Mouse (Mus musculus) activated CD4-positive, CD25-positive, alpha-beta regulatory T cell, adult 4 months (primary cell): ENCODE results near the gene Wdr31. TPM values are rescaled to one million over a fixed set of nuclear protein-coding genes. Genes with fewer than 3 reads are reported as not detected.

Experiments used
- ATAC-seq: one replicate; pipeline ENCODE4 v1.8.0; 2017
- polyA plus RNA-seq, 2 experiments: library from polyadenylated mRNA; unstranded; fragments of 100-300 nt; shearing (Covaris generic); gene quantifications; one replicate each; pipeline ENCODE4 v1.2.1; 2017

The Wdr31 gene
- polyA plus RNA-seq, 2 experiments from 2014 or later: 0.33 TPM; not detected in 1

DNA sequence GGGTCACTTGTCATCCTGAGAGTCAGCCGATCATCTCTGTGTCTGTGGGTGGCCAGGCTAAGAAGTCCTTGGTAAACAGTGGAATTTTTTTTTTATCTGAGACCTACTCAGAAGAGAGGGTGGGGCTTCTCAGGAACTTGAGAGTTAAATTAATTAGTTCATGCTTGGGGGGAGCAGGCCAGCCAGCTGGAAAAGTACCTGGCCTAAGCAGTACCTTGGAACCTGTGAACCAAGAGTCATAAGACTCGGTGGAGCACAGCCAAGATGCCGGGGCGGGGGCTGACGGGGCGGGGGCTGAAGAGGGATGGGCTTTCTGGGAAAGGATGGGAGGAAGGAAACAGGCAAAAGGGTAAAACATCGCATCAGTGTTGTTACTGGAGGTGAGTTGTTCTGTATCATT is 32.8 kb downstream of the Wdr31 start:
- ATAC-seq: no peak

DNA sequence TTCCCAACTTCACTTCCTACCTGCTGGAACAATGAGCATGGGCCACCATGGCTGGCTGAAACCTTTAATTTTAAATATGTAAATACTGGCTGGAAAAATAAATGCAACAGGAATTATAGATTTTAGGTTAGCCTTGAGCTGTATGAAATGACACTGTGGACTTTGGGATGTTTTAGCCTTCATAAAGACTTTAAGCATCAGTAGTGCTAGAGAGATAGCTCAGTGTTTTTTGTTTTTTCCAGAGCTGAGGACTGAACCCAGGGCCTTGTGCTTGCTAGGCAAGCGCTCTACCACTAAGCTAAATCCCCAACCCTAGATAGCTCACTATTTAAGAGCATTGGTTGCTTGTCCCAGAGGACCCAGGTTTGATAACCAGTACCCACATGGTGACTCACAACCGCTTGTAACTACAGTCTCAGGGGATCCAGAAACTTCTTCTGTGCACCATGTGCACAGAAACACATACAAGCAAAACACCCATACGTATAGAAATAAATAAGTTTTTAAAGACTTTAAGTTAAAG is 33.4 kb downstream of the Wdr31 start:
- no peak for ATAC-seq

DNA sequence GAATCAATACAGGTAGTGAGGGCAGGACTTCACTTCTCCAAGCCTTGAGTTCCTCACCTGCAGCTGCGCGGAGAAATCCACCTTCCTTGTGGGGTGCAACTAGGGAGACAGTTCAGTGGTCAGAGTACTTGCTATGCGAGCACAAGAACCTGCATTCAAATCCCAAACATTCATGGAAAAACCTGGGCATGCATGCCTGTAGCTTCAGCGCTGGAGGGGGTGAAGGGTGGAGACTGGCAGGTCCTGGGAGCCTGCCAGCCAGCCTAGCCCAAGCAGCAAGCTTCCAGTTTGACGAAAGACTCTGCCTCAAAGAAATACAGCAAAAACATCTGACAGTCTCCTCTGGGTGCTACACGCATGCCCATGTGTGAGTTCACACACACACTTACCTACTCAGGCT is 35.6 kb downstream of the Wdr31 start, which contains the start of gene Rnf183:
Gene Rnf183, minus strand, starts transcription at position 172 of the 400 bp plus-strand sequence.
- no peak for ATAC-seq

DNA sequence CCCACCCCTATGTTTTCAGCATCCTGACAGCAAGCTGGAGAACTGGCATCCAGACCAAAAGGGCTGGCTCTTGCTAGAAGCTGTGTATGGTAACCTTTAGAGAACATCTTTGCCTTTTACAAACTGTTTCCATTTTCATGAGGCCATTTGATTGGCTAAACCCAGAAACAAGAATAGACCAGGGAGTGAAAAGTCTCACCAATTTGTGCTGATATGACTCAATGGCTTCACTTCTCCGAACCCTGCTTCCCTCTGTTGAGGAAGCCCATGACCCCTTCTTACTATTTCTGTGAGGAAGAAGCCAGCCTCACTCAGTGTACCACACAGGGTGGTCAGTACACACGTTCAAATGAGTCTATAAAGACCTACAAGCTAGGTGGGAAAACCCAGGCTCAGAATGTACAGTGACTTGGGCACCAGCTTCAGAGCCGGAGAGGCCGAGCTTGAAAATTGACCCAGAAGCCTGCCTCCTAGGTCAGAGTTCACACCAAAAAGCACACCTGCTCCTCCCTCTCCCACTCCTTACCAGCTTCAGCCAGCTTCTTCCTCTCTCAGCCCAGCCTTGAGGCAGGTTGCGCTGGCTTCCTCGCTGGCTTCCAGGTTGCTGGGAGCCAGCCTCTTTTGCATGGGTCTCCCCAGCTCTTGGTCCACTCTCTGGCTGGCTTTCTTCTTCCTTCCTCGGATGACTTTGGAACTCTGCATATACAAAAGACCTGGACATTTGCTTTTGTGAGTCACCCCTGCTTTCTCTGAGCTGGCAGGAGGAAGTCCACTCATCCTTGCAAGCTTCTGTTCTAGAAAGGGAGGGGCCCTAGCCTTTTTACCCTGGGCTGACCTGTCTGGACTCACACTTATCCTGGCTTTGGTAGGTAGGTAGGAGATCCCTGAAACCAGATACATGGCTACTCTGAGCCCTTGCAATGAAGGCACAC is 36.5 kb downstream of the Wdr31 start:
- no peak for ATAC-seq

DNA sequence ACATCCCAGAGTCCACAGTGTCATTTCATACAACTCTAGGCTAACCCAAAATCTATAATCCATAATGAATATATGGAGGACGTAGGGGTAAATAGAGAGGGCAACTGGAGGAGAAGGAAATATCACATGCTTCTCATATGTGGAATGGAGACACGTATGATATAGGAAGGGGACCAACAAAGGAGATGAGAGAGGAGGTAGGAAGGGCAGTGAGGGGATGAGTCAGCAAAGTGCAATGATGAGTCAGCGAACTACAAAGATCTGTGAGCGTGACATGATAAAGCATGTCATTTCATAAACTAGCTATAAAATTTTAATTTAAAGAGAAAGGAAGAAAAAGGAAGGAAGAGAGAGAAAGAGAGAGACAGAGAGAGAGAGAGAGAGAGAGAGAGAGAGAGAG is 39.2 kb downstream of the Wdr31 start:
- ATAC-seq: no peak

DNA sequence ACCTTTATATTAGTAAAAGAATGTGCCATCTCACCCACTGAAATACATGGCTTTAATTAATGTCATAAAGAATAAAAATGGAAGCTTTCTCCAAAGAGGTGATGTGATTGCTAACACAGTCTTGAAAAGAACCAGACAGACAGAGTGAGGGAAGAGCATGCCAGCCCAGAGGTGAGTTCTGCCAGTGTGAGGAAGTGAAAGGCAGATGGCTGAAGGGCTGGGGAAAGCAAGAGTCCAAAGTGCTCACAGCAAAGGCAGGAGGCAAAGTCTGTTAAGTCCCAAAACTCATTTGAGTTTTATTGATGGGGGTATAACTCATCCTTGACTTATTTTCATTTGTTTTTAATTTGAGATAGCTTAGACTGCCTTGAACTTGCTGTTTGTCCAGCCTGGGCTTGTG is 40.0 kb downstream of the Wdr31 start:
- ATAC-seq: no peak

DNA sequence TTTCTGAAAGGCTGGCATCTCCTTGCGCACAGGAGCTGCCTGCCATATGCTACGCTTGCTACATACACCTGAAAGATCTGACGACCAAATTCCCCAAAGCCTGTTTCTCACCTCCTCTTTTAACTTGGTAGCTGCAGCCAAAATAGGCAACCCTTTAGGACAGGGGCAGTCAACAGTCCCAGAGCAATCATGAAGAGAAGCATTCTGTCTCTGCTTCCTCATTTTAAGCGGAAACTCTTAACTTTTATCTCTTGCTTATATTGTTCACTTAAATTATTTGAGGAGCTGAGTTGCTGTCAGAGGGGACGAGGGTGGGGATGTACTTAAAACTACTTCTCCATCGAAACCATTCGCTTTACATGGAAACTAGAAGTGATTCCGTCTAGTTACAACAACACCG is 41.1 kb downstream of the Wdr31 start:
- no peak for ATAC-seq

DNA sequence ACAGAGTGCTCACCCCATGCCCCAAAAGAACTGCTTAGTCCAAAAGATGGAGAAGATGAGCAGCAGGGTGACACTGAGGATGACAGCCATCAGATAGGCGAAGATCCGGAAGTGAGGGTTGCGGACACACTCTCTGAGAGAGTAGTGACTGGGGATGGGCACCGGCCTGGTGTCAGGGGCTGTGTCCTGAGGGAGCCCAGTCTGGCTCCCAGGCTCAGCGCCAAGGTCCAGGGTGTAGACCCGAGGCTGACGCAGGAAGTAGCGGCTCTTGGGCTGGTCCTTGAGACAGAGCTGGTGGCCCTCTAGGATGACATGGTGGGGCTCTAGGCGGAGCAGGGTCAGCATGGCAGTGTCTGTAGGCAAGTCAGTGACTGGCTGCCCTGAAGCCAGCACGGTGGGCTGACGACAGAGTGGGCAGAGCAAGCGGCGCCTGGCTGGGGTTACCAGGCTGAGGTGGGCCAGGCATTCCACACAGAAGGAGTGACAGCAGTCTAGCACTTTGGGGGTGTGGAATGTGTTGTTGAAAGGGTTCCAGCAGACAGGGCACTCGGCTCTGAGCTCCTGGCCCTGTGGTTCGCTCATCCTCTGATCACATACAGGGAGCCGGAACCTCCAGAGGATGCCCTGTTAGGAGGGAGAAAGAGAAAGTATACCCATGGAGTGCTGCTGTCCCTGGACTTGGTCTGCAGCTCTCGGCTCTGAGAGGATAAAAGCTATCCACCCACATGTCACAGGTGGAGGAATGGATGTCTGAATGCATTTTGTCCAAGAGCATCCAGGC is 42.5 kb downstream of the Wdr31 start:
- no peak for ATAC-seq

DNA sequence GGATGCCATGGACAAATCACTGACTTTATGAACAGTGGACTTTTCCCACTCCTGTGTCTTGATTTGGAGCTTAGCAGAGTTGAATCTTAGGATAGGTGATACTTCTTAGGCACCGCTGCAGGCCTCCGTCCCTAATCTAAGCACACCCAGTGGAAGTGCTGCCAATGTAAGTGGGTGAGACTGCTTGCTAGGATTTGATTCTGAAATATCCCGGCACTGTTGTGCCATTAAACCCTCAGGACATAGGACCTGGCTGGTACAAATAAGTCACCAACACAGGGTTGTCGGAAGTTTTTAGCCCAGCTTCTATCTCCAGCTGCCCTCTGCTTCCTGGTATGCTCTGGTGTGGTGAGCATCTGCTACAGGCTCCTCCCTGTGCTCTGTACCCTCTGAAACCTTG is 44.8 kb downstream of the Wdr31 start:
- no peak for ATAC-seq

DNA sequence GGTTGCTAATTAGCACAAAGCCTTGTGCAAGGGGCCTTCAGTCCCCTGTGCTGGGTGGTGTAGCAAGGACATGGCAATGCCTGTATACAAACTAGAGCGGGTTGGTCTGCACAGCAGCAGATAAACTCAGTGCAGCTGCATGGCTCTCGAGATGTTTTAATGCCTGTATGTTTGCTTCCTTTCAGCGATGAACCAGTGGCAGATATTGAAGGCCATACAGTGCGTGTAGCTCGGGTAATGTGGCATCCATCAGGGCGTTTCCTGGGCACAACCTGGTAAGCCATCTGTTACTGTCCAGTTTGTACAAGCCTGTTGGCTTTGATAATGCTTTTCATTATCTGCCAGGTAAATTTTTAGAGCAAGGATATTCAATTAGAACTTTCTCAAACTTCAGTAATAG is 51.6 kb downstream of the Wdr31 start:
- ATAC-seq: no peak

DNA sequence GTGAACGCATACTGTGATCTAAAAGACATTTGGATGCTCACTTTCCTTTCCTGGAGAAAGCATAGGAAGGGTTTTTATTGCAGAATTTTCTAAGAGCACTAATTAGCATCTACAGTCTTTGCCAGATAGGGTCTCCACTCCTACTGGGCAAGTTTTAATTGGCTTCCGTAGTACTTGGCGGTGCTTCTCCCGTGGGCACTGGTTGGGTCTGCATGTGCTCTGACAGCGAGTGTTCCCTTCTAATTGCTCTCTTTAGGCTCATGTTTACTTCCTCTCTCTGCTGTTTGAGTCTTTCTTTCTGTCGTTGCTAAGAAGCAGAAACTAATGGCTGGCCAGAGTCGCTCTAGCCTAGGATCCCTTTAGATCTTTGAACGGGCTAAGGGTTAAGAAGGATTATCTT is 52.2 kb downstream of the Wdr31 start:
- ATAC-seq: no peak

DNA sequence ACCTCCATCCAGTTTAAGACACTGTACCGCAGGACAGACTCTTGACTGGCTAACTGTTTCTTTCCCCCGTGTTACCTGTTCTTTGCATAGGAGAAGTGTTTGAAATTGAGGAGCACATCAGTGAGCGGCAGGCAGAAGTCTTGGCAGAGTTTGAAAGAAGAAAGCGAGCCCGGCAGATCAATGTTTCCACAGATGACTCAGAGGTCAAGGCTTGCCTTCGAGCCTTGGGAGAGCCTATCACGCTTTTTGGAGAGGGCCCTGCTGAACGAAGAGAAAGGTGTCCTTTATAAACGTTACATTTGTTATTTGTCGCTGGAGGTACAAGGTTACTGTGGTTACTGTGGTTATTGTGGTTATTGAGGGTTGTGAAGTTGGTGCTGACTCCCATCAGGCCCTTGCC is 59.1 kb downstream of the Wdr31 start:
- ATAC-seq: no peak

DNA sequence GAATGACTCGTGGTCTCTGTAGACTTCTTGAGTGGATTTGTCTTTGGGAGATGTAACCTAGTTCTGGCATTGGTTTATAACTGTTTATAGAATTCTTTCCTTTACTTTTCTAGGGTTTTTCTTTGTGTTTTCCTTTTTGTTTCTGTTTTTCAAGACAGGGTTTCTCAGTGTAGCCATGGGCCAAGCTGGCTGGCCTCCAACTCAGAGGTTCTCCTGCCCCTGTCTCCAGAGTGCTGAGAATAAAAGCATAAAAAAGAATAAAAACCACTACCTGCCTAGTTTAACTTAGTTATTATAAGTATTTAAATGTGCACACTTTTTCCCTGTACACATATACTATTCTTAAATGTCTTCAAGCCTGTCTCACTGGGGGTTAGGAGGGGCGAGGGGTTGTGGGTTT is 60.4 kb downstream of the Wdr31 start:
- no peak for ATAC-seq

DNA sequence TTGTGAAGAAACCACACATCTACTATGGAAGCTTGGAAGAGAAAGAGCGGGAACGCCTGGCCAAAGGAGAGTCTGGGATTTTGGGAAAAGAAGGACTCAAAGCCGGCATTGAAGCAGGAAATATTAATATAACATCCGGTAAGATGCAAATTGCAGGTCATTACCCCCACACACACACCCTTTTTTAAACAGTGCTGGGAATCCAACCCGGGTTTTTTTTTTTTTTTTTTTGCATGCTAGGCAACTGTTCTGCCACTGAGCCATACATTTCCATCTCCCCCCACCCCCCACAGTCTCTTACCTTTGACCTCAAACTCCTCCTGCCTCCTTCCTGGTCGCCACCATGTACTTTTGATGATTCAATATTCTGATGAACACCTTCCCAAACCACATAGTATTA is 61.1 kb downstream of the Wdr31 start:
- ATAC-seq: no peak

DNA sequence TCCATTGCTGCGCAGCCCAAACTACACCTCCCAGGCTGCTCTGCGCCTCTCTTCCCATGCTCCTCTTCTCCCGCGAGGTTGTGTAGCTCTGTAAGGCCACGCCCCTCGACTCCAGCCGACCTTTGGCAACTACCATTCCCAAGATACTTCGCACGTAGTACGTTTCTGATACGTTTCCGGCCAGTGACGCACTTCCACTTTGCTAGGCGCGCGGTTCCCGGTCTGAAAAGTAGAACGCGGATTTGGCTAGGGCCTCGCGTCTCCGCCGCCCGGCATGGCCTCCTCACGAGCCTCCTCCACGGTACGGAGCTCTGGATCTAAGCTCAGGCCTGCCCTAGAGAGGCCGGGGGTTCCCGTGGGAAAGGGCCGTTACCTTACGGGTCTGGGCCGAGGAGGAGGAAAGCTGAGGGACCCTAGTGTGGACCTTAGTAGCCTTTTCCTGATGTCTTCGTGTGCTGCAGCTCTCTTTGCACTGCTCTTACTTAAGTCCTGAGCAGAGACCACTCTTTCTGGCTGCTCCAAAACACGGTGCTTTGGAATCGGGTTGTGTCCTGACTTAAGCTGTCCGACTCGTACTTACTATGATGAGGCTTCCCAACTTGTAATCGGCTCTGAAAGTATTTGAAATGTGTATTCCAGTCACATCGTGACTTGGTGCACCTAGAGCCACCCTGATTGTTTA is 62.0 kb downstream of the Wdr31 start, which contains the start of the genes Cdc26 and Prpf4:
Gene Cdc26, minus strand, starts transcription at position 42 of the 682 bp plus-strand sequence.
Gene Prpf4, plus strand, starts transcription at position 197 of the 682 bp plus-strand sequence.
- peak; percentile 97 for ATAC-seq

DNA sequence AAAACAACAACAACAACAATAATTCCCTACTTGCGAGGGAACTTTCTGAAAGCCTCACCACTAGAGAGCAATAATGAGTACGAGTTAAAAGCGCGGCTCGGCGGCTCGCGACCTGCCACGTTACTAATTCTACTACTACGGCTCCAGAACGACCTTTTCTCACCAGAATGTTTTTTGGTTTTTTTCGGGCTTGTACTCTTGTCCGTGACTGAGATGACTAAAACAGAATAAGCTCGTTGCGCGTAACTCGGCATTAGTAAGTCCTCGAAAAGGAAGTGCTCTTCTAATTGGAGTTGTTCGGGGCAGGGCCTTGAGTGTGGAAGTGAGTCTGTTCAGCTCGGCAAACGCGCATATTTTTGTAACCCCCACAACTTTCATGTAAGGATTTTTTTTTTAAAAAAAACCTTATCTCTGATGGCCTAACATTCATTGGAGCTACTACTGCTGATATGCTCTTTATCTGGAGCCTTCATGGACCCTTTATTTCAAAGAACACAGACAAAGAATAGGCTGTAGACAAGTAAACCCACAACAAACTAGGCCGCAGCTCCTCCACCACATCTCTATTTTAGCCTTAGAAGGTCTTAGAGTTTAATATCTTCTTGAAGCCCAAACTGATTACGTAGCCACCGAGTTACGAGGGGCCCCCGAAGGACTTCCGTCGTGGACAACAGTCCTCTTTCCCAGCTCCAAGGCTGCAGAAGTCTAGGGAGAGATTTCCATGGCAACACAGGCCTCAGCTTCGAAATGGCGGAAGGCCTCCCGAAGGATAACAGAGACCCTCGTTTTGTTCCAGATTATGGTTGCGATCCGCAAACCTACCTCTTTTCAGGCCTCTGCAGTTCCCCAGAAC is 62.7 kb downstream of the Wdr31 start:
- ATAC-seq: peak; percentile 21

DNA sequence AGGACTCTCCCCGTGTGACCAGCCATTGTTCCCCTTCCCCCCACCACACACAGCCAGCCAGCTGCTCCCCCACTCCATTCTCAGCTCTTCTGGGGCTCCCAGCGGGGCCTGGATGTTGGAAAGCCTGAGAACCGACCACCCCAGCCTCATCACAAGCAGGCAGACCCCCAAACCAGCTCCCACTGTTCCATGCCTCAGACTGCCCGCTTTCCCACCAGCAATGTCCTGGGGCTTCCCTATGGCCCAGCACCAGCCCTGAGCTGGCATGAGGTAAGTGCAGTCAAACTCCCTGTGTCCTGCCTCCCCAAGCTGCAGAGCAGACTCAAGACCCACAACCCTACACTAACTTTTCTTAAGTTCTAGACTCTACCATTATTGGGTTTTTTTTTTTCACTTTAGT is 64.6 kb downstream of the Wdr31 start:
- no peak for ATAC-seq

DNA sequence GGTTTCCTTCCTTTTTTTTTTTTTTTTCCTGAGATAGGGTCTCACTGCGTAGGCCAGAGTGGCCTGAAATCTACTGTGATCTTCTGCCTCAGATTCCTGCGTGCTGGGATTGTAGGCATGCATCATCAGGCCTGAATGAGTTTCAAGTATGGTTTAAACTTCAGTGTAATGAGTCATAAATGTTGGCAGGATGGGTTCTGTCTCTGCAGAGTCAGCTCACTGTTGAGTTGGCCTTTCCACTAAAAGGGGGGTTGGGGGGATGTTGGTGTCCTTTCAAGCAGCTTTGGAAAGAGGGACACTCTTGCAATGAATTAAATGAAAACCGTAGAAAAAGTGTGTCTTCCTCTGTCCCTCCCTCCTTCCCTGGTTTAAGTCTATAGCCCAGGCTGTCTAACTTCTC is 71.7 kb downstream of the Wdr31 start:
- ATAC-seq: no peak
